Mouse (Mus musculus) midbrain, embryonic 13.5 days (tissue): ENCODE results near the gene Fam243. TPM values are rescaled to one million over a fixed set of nuclear protein-coding genes. Genes with fewer than 3 reads are reported as not detected.

Source experiments
- ATAC-seq: fragments of 200-750 bp; cut with Nextera tagmentation; 2 replicates; pipeline ENCODE4 v1.8.0; 2017; ENCODE audit warnings: mild to moderate bottlenecking, moderate TSS enrichment, moderate library complexity
- H3K27ac ChIP-seq: fragments of 300-500 bp; sonication (generic); 2 replicates; pipeline ENCODE4 v1.5.1; 2015; ENCODE audit warnings: inconsistent platforms, mild to moderate bottlenecking, moderate library complexity
- H3K27me3 ChIP-seq: fragments of 300-500 bp; sonication (generic); 2 replicates; pipeline ENCODE4 v1.6.1; 2015; ENCODE audit warnings: mild to moderate bottlenecking, inconsistent platforms
- H3K36me3 ChIP-seq: fragments of 300-500 bp; sonication (generic); 2 replicates; pipeline ENCODE4 v1.6.1; 2015; ENCODE audit warnings: mild to moderate bottlenecking, inconsistent platforms
- H3K4me1 ChIP-seq: fragments of 300-500 bp; sonication (generic); replicated peaks from 2 replicates; pipeline ENCODE4 v1.6.1; 2015; ENCODE audit warnings: inconsistent platforms
- H3K4me2 ChIP-seq: fragments of 300-500 bp; sonication (generic); replicated peaks from 2 replicates; pipeline ENCODE4 v1.6.1; 2015; ENCODE audit warnings: moderate library complexity, mild to moderate bottlenecking, inconsistent platforms
- H3K4me3 ChIP-seq: fragments of 300-500 bp; sonication (generic); replicated peaks from 2 replicates; pipeline ENCODE4 v1.5.1; 2015; ENCODE audit warnings: mild to moderate bottlenecking, inconsistent platforms
- H3K9ac ChIP-seq: fragments of 300-500 bp; sonication (generic); replicated peaks from 2 replicates; pipeline ENCODE4 v1.6.1; 2015; ENCODE audit warnings: mild to moderate bottlenecking, inconsistent platforms
- H3K9me3 ChIP-seq: fragments of 300-500 bp; sonication (generic); 2 replicates; pipeline ENCODE4 v1.6.1; 2016; ENCODE audit warnings: mild to moderate bottlenecking, inconsistent platforms
- WGBS: fragments of 180-500 bp; shearing (Covaris S2); methylation state at CpG from one replicate; pipeline ENCODE4 v1.1.7; 2015; 5-methylcytosine and 5-hydroxymethylcytosine counted together
- polyA plus RNA-seq: library from polyadenylated mRNA; unstranded; fragments of >200 nt; fragmentation: Nextera tagmentation; extraction: Ambion mirVana; gene quantifications from 2 replicates; pipeline ENCODE4 v1.2.1, GENCODE M21; 2015

Gene Fam243
- not detected in 2 replicates for polyA plus RNA-seq

DNA sequence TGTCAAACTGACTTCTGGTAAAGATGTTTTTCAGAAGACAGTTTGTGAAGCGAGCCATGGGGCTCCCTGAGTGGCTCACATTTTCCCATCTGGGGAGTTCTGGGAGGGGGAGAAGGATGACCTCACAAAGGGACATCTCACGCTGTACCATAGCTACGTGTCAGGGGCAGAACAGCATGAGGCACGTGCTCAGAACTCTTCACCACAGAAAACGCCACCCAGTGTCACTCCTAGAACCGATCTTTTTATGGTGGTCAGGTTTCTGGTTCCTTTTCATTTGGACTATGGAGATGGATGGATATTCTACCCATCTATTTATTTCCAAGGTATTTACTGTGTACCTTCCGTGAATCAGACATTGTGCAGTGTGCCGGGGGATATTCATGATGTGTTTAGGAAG is at the start of gene Fam243:
TSS of gene Fam243 (minus strand) at position 101 of the 400 bp plus-strand sequence.
- Histone ChIP-seq H3K9ac (no peak within 1 kb of the TSS), H3K4me3 (no peak within 1 kb of the TSS), H3K4me1 (peaks cover 23% of the 10 kb centered on the region), H3K27ac (no peak within 1 kb of the TSS), H3K4me2 (no peak within 1 kb of the TSS), H3K27me3 (no peaks in the 10 kb centered on the region), H3K36me3 (no peaks in the 10 kb centered on the region), H3K9me3 (no peaks in the 10 kb centered on the region)
- 96% methylated on average over 8 of the region's 8 CpGs for WGBS
- no peak for ATAC-seq

DNA sequence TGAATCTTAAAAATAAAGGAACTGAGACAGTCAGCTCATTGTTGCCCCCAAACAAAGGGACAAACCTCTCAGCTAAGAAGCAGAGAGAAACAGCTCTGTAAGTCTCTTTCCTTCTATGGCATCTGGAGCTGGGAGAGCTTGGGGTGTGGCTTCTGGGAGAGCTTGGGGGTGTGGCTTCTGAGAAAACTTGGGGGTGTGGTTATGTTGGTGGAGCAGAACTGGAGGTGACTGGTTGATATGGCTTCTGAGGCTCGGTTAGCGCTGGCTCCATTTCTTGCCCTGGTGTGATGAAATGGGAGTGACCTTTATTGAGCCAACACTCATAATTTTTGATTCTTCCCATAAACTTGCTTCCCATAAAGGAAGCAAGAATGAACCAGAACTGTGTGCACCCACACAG is 48.0 kb upstream of the Fam243 start:
- Histone ChIP-seq H3K4me3 (no peak overlapping the region), H3K27ac (no peak overlapping the region), H3K36me3 (no peaks in the 10 kb centered on the region), H3K4me1 (peaks cover 14% of the 10 kb centered on the region), H3K4me2 (no peak overlapping the region), H3K9me3 (no peaks in the 10 kb centered on the region), H3K9ac (no peak overlapping the region), H3K27me3 (no peaks in the 10 kb centered on the region)
- no peak for ATAC-seq
- 49% methylated on average over 2 of the region's 2 CpGs for WGBS

DNA sequence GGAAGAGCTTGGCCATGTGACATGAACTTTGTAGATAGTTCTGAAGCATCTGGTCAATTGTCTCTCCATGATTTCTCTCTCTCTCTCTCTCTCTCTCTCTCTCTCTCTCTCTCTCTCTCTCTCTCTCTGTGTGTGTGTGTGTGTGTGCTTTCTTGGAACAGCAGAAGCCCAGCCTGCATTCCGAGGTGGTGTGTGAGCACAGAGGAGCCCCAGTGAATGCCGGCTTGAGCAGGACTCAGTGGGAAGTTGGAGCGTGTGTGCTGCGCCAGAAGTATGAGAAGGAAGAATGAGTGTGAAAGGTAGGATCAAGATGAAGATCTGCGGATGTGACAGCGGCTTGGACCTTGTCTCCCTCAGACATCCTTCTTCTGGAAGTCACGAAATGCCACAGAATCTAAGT is 44.2 kb upstream of the Fam243 start:
- no peak overlapping the region for H3K4me3 ChIP-seq
- no peak overlapping the region for H3K9ac ChIP-seq
- no peaks in the 10 kb centered on the region for H3K27me3 ChIP-seq
- H3K36me3 ChIP-seq, result no peaks in the 10 kb centered on the region
- 64% methylated on average over 7 of the region's 7 CpGs for WGBS
- no peak for ATAC-seq
- H3K4me1 ChIP-seq, result no peaks in the 10 kb centered on the region; the same call in 1 of the 2 replicates
- no peak overlapping the region for H3K4me2 ChIP-seq
- no peak overlapping the region for H3K27ac ChIP-seq
- H3K9me3 ChIP-seq, result no peaks in the 10 kb centered on the region

DNA sequence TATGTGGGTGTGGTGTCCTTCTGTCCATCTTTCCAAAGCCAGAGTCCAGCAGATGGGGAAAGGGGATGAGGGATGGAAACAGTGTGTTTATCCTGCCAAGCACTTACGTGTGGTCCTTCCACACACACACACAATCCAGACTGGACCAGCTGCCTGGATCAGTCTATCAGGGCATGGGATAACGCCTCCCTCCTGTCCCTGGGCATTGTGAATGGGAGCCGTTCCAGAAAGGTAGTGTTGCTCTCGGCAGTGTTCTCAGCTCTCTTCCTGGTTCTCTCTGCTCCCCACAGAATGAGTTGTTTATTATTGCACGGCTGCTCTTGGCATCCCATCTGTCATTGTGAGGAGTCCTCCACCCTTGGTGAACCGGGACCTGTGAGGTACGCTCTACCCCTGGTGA is 39.5 kb upstream of the Fam243 start:
- Histone ChIP-seq H3K36me3 (no peaks in the 10 kb centered on the region), H3K27ac (no peak overlapping the region), H3K4me2 (no peak overlapping the region), H3K4me1 (peaks cover 17% of the 10 kb centered on the region), H3K4me3 (no peak overlapping the region), H3K9ac (no peak overlapping the region), H3K9me3 (no peaks in the 10 kb centered on the region), H3K27me3 (peaks cover 7% of the 10 kb centered on the region; the same call in 1 of the 2 replicates)
- WGBS, result 86% methylated on average over 7 of the region's 7 CpGs
- no peak for ATAC-seq

DNA sequence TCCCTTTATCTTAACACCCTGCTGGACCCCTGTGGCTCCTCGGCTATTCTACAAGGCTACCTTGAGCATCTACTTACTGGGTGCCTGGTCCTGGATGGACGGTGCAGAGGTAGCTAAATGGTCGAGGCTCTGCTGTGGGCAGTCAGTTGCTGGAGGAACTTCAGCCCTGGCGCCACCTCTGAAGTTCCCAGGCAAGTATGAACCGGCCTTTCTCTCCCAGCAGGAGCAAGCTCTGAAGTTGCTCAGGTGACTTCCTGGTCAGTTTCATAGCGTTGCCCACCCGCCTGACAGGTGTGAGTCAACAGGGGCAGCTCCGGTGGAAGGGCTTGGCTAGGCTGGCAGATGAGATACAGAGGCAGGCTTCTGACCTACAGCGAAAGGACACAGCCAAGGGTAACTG is 38.0 kb upstream of the Fam243 start, which contains the start of gene Kcne1:
TSS of gene Kcne1 (minus strand) at position 240 of the 400 bp plus-strand sequence.
- Histone ChIP-seq H3K4me2 (no peak within 1 kb of the TSS), H3K27me3 (peaks cover 7% of the 10 kb centered on the region; the same call in 1 of the 2 replicates), H3K36me3 (no peaks in the 10 kb centered on the region), H3K4me1 (peaks cover 17% of the 10 kb centered on the region), H3K9me3 (no peaks in the 10 kb centered on the region), H3K27ac (no peak within 1 kb of the TSS), H3K4me3 (no peak within 1 kb of the TSS), H3K9ac (no peak within 1 kb of the TSS)
- ATAC-seq, result no peak
- 61% methylated on average over 9 of the region's 9 CpGs for WGBS

DNA sequence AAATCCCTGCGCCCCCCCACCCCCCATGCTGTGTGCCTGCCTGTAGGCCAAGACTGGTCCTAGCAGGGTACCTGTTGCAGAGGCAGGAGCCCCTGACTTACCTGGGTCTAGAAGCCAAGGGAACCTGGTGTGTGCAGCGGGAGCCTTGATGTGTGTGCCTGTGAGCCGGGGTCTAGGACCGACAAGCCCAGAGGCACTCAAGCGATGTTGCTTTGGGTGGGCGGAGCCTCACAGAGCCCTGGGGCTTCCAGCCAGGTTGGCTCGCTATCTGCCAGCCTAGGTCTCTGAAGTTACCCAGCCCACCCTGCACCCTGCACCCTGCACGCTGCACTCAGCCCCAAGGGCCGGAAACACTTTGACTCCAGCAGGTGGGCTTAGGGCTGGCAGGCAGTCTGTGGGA is 37.5 kb upstream of the Fam243 start:
- Histone ChIP-seq H3K9me3 (no peaks in the 10 kb centered on the region), H3K36me3 (no peaks in the 10 kb centered on the region), H3K4me3 (no peak overlapping the region), H3K9ac (no peak overlapping the region), H3K4me2 (no peak overlapping the region), H3K27me3 (peaks cover 7% of the 10 kb centered on the region; the same call in 1 of the 2 replicates), H3K4me1 (peaks cover 17% of the 10 kb centered on the region), H3K27ac (no peak overlapping the region)
- ATAC-seq, result 0 out of 2 replicates have a peak, but pooled peaks have one; percentile 17
- WGBS, result 25% methylated on average over 9 of the region's 9 CpGs

DNA sequence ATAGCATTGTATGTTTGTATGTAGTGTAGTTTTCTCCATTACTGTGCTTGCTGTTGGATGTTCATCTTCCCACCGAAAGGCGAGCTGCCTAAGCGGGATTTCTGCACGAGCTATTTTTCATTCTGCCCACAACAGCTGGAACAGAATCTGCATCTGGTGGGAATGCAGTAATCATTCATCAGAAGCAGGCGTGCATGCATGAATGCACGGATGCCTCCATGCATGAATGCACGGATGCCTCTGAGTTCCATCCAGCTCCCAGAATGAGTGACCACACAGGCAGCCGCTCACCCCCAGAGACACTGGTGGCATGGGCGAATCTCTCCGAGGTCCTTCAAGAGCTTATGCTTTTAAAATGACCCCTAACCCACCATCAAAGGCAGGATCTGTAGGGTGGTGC is 36.3 kb upstream of the Fam243 start:
- Histone ChIP-seq H3K9me3 (no peaks in the 10 kb centered on the region), H3K4me3 (no peak overlapping the region), H3K4me2 (no peak overlapping the region), H3K27me3 (peaks cover 7% of the 10 kb centered on the region; the same call in 1 of the 2 replicates), H3K36me3 (no peaks in the 10 kb centered on the region), H3K9ac (no peak overlapping the region), H3K27ac (no peak overlapping the region), H3K4me1 (peaks cover 17% of the 10 kb centered on the region)
- WGBS, result 28% methylated on average over 10 of the region's 10 CpGs
- no peak for ATAC-seq

DNA sequence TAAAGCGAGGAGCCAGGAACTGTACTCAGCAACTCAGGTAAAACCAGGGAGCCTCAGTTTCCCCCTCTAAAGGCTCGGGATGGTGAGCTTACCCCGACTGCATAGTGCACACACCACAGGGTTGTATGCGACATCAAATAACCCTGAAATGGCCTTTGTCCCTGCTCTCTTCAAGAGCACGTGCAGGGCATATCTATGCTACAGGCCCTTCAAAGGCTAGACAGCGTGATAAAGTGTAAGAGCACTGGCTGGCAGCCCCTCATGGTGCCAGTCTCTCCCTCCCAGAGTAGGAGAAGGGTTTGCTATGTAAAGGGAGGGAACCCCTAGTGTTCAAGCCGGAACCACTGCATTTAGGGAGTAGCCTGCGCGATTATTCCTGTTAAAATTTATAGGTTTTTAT is 35.8 kb upstream of the Fam243 start:
- Histone ChIP-seq H3K4me3 (no peak overlapping the region), H3K36me3 (no peaks in the 10 kb centered on the region), H3K4me2 (no peak overlapping the region), H3K4me1 (peaks cover 17% of the 10 kb centered on the region), H3K27ac (no peak overlapping the region), H3K27me3 (peaks cover 7% of the 10 kb centered on the region; the same call in 1 of the 2 replicates), H3K9ac (0 out of 2 replicates have a peak overlapping the region, but pooled peaks have one; percentile 21), H3K9me3 (no peaks in the 10 kb centered on the region)
- ATAC-seq, result no peak
- 65% methylated on average over 9 of the region's 9 CpGs for whole genome bisulfite sequencing

DNA sequence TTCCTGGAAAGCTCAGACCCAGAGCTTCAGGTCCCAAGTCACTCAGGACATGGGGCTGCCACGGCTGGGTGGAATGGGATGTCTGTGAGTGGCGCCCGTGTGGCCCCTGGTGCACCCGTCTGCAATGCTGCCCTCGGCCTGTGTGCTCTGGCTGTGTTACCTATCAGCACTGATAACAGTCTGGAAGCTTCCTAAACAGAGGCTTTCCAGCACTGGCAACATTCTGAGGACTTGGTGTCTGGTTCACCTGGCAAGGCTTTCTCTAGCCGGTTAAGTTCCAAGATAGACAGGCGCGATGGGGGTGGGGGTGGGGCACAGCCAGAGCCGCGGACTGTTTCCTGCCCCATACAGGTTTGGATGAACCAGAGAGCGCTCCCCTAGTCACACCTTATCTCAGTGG is 34.7 kb upstream of the Fam243 start:
- Histone ChIP-seq H3K4me1 (peaks cover 17% of the 10 kb centered on the region), H3K36me3 (no peaks in the 10 kb centered on the region), H3K9me3 (no peaks in the 10 kb centered on the region), H3K27ac (no peak overlapping the region), H3K27me3 (peaks cover 7% of the 10 kb centered on the region; the same call in 1 of the 2 replicates), H3K9ac (no peak overlapping the region), H3K4me2 (no peak overlapping the region), H3K4me3 (no peak overlapping the region)
- WGBS, result 79% methylated on average over 11 of the region's 11 CpGs
- ATAC-seq, result no peak

DNA sequence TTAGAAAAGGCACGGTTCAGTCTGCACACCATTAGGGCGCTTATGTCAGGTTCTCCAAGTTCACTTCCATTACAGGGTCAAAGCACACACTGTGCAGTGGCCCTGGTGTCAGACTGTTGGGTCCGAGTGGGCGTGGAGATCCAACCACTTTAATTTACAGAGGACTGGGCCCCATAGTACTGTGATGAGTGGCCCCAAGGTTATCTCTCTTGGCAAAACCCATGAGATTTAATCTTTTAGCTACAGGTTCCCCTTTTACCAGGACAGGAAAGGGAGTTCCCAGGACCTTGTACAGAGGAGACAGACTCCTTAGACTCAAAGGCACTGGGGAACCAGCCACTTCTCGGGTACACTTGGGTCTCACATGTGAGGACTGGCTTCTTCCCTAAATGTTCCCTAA is 34.1 kb upstream of the Fam243 start:
- Histone ChIP-seq H3K4me2 (no peak overlapping the region), H3K27me3 (peaks cover 7% of the 10 kb centered on the region; the same call in 1 of the 2 replicates), H3K9ac (no peak overlapping the region), H3K9me3 (no peaks in the 10 kb centered on the region), H3K36me3 (no peaks in the 10 kb centered on the region), H3K4me3 (no peak overlapping the region), H3K27ac (no peak overlapping the region), H3K4me1 (peaks cover 17% of the 10 kb centered on the region)
- WGBS, result 88% methylated on average over 5 of the region's 5 CpGs
- ATAC-seq, result no peak

DNA sequence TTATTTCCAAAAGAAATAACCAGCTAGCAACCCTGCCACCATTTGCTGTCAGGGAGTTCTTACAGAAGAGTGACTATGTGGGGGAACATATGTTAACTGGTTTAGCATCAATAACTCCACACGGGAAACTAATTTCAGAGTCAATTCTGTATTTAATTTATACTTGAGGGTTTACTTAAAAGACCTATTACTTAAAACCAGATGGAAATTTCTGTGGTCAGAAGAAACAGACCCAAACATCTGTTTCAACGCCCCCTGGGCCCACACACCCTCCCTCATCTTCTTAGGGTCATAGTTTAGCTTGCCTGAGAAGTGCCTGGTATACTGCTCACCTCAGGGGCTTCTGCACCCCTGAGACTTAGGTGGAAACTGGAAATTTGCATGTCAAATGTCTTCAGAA is 32.7 kb upstream of the Fam243 start:
- H3K4me3 ChIP-seq, result no peak overlapping the region
- no peak overlapping the region for H3K27ac ChIP-seq
- H3K36me3 ChIP-seq, result no peaks in the 10 kb centered on the region
- peaks cover 16% of the 10 kb centered on the region for H3K4me1 ChIP-seq
- H3K27me3 ChIP-seq, result peaks cover 7% of the 10 kb centered on the region; the same call in 1 of the 2 replicates
- no peak for ATAC-seq
- 80% methylated on average over 2 of the region's 2 CpGs for WGBS
- no peak overlapping the region for H3K4me2 ChIP-seq
- H3K9me3 ChIP-seq, result no peaks in the 10 kb centered on the region
- H3K9ac ChIP-seq, result no peak overlapping the region

DNA sequence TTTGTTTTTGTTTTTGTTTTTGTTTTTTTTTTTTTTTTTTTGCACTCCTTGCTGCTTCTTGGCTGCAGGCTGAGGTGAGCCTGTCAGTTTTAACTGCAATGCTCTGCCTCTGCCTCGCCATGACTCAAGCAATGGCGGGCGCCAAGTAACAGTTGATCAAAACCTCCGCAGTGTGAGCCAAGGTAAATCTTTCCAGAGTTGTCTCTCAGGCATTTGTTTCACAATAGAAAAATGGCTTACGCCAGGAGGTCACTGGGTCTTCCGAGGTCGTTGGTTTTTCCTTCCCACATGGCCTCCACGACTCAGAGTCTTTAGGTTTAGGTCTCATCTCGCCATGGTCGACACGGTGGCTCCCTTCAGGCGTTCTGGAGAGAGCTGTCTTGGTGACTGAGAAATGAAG is 32.1 kb upstream of the Fam243 start:
- no peak overlapping the region for H3K27ac ChIP-seq
- H3K4me2 ChIP-seq, result no peak overlapping the region
- peaks cover 12% of the 10 kb centered on the region for H3K4me1 ChIP-seq
- H3K4me3 ChIP-seq, result no peak overlapping the region
- H3K9me3 ChIP-seq, result no peaks in the 10 kb centered on the region
- no peak overlapping the region for H3K9ac ChIP-seq
- 89% methylated on average over 12 of the region's 12 CpGs for WGBS
- no peak for ATAC-seq
- H3K36me3 ChIP-seq, result no peaks in the 10 kb centered on the region
- peaks cover 7% of the 10 kb centered on the region; the same call in 1 of the 2 replicates for H3K27me3 ChIP-seq

DNA sequence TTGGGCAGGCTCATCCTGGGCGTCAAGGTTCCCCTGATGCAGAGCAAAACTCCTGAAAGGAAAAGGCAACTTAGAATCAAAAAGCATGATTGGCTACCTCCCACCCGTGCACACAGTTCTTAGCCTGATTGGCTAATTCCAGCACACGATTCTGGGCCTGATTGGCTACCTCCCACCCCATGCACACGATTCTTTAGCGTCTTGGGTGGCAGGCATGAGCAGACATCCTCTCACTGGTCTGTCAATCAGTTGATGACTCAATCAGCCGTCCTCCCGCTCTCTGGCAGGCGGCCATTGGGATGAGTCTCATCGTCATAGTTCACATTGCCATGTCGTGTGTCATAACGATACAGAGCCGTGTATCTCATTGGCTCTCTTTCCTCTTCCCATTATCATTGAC is 27.7 kb upstream of the Fam243 start:
- H3K36me3 ChIP-seq, result no peaks in the 10 kb centered on the region
- no peak overlapping the region for H3K4me2 ChIP-seq
- 74% methylated on average over 12 of the region's 12 CpGs for WGBS
- peaks cover 8% of the 10 kb centered on the region for H3K4me1 ChIP-seq
- H3K9ac ChIP-seq, result no peak overlapping the region
- no peaks in the 10 kb centered on the region for H3K27me3 ChIP-seq
- ATAC-seq, result peak; percentile 70
- no peak overlapping the region for H3K4me3 ChIP-seq
- H3K27ac ChIP-seq, result no peak overlapping the region
- no peaks in the 10 kb centered on the region for H3K9me3 ChIP-seq
